Mouse (Mus musculus) heart, adult 2 months (tissue): Measurements from ENCODE around the gene Adamtsl1.

Experiments
- CTCF ChIP-seq: fragments of 200-600 bp; IDR thresholded peaks from 2 replicates; pipeline ENCODE4 v1.8.1; 2022; ENCODE audit warnings: antibody characterized with exemption, mild to moderate bottlenecking, moderate library complexity
- EP300 ChIP-seq: fragments of 200-500 bp; IDR thresholded peaks from 2 replicates; pipeline ENCODE4 v1.6.1; 2011; ENCODE audit warnings: low read depth, low read length, control low read depth; ENCODE audit not compliant: insufficient read depth
- POLR2A ChIP-seq: fragments of 200-500 bp; IDR thresholded peaks from 2 replicates; pipeline ENCODE4 v1.6.1; 2011; ENCODE audit warnings: mild to moderate bottlenecking, low read depth, low read length, control low read depth; ENCODE audit not compliant: insufficient read depth

DNA sequence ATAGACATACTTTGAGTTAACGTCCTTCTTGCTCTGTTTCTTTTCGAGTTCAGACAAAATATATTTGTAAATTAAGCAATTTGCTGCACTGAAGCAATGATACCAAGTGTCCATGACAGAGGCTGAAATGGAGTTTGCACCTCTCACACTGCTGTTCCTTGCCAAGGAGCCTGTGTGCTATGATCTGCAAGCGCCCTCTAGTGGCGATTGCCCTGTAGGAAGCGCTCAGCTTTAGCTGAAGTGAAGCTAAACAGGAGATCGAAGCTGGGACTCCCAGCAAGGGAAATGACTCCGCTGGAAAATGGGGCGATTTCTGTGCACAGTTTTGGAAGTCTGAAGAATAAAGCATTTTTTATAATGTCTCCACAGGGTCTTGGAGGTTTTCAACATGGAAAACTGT, 287.8 kb downstream of the Adamtsl1 start:
- TF ChIP-seq EP300 (0 out of 2 replicates have a peak, but pooled peaks have one; percentile 38), CTCF (peak; percentile 95), POLR2A (no peak)
